Mouse (Mus musculus) testis, adult 2 months (tissue): ENCODE data around the gene Dnaaf5.

ENCODE experiments used
- CTCF ChIP-seq: fragments of 200-500 bp; IDR thresholded peaks from 2 replicates; pipeline ENCODE4 v1.5.1; 2012; ENCODE audit warnings: low read depth, mild to moderate bottlenecking, inconsistent platforms, low read length, moderate library complexity; ENCODE audit not compliant: control insufficient read depth, insufficient read depth, insufficient replicate concordance
- POLR2A ChIP-seq: fragments of 200-500 bp; IDR thresholded peaks from 2 replicates; pipeline ENCODE4 v1.6.1; 2012; ENCODE audit warnings: low read depth, mild to moderate bottlenecking, inconsistent platforms, low read length, moderate library complexity; ENCODE audit not compliant: control insufficient read depth

- TF ChIP-seq CTCF (no peak), POLR2A (no peak)
Measured at GRCm38 (mm10) chr5:139227645-139228044, 77.6 kb downstream of the Dnaaf5 start.
